Mouse (Mus musculus) G1E (cell line): ENCODE measurements around the gene Cited2. TPM values are rescaled to one million over a fixed set of nuclear protein-coding genes. Genes with fewer than 3 reads are reported as not detected.

ENCODE experiments used
- ATAC-seq: 2 replicates; pipeline ENCODE4 v1.8.0; 2016; ENCODE audit warnings: mild to moderate bottlenecking; ENCODE audit not compliant: insufficient number of reproducible peaks, poor library complexity, low FRiP score, severe bottlenecking; ENCODE audit errors: extremely low read depth
- DNase-seq: peaks from one replicate; pipeline ENCODE4 v3.0.0; 2012; ENCODE audit warnings: low spot score
- H3K27me3 ChIP-seq: 2 replicates; pipeline ENCODE4 v1.6.1; 2012; ENCODE audit warnings: mild to moderate bottlenecking, low read length, inconsistent platforms; ENCODE audit not compliant: insufficient read depth
- H3K36me3 ChIP-seq: replicated peaks from 2 replicates; pipeline ENCODE3; 2012; ENCODE audit warnings: mild to moderate bottlenecking, inconsistent platforms
- H3K4me1 ChIP-seq: 2 replicates; pipeline ENCODE4 v1.6.1; 2012; ENCODE audit warnings: low read depth, low read length, inconsistent platforms, mixed read lengths; ENCODE audit not compliant: insufficient read depth
- H3K4me3 ChIP-seq: 2 replicates; pipeline ENCODE4 v1.5.1; 2012; ENCODE audit warnings: low read depth, mild to moderate bottlenecking, inconsistent platforms, low read length, moderate library complexity, mixed read lengths
- H3K9me3 ChIP-seq: replicated peaks from 2 replicates; pipeline ENCODE4 v1.6.1; 2012; ENCODE audit warnings: inconsistent platforms
- CTCF ChIP-seq: IDR thresholded peaks from 2 replicates; pipeline ENCODE4 v1.5.1; 2012; ENCODE audit warnings: low read depth, low read length, inconsistent platforms, mixed read lengths
- GATA1 ChIP-seq: IDR thresholded peaks from 2 replicates; pipeline ENCODE4 v1.6.1; 2012; ENCODE audit warnings: borderline replicate concordance, low read length, inconsistent platforms, mixed read lengths
- GATA2 ChIP-seq: IDR thresholded peaks from 2 replicates; pipeline ENCODE4 v1.6.1; 2012; ENCODE audit warnings: low read depth, low read length, inconsistent platforms, borderline replicate concordance
- POLR2AphosphoS5 ChIP-seq: IDR thresholded peaks from 2 replicates; pipeline ENCODE4 v1.6.1; 2012; ENCODE audit warnings: low read depth, low read length, inconsistent platforms; ENCODE audit not compliant: insufficient replicate concordance
- TAL1 ChIP-seq: conservative IDR thresholded peaks from 2 replicates; pipeline ENCODE4 v1.6.1; 2012; ENCODE audit warnings: low read depth, low read length, inconsistent platforms, mixed read lengths
- polyA plus RNA-seq: library from polyadenylated mRNA; stranded (reverse); fragments of >175 nt; gene quantifications from 2 replicates; pipeline ENCODE4 v1.2.3, GENCODE M21; 2012
- total RNA-seq, 2 experiments: library from RNA; stranded (forward) in 1 of 2; stranded (reverse) in 1 of 2; fragments of 200-1000 nt in 1 of 2; fragments of >200 nt in 1 of 2; fragmentation: Nextera tagmentation in 1 of 2; gene quantifications; 2 replicates each; pipeline ENCODE4 v1.2.3; 2014 to 2017

The Cited2 gene
- total and polyA plus RNA-seq, 3 experiments: 26.8 to 273 (median 231) TPM

DNA sequence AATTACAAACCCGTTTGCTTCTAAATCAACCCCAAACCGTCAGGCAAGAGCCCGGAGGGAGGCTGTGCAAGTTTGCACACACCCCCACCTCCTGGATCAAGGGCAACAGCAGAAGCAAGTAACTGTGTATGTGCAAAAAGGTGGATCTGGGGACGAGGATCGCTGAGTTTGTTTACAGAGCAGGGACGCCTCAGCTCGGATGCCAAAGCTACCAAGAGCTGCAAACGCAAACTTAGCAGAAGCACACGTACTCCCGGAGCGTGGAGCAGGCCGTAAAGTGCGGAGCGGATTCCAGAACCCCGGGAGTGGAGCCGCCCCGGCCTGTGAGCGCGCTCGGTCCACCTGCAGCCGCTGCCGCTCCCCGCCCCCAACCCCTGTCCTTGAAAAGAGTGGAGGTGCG, 860 bp upstream of the Cited2 start:
- Histone ChIP-seq H3K27me3 (no peaks in the 10 kb centered on the region), H3K4me3 (peak overlapping the region; percentile 98), H3K36me3 (peaks cover 18% of the 10 kb centered on the region), H3K4me1 (peaks cover 62% of the 10 kb centered on the region), H3K9me3 (no peaks in the 10 kb centered on the region)
- TF ChIP-seq CTCF (no peak), TAL1 (no peak), GATA1 (no peak), GATA2 (no peak), POLR2AphosphoS5 (no peak)
- ATAC-seq (peak; percentile 74), DNase-seq (peak; percentile 61)

GRCm38 (mm10) chr10:17723421-17723841, 413 bp downstream of the Cited2 start:
- peak; percentile 24 for DNase-seq
- Histone ChIP-seq H3K9me3 (no peaks in the 10 kb centered on the region), H3K27me3 (no peaks in the 10 kb centered on the region), H3K36me3 (peaks cover 18% of the 10 kb centered on the region), H3K4me3 (peak overlapping the region; percentile 98), H3K4me1 (peaks cover 66% of the 10 kb centered on the region)
- TF ChIP-seq GATA1 (no peak), POLR2AphosphoS5 (peak; percentile 6; the same call in 1 of the 2 replicates)
- ATAC-seq: no peak

GRCm38 (mm10) chr10:17723871-17724741, 1.1 kb downstream of the Cited2 start:
- DNase-seq (peak; percentile 28), ATAC-seq (no peak)
- TF ChIP-seq GATA1 (no peak), GATA2 (no peak), CTCF (no peak), TAL1 (no peak), POLR2AphosphoS5 (no peak)
- H3K4me3 ChIP-seq: peak overlapping the region; percentile 98
- no peaks in the 10 kb centered on the region for H3K9me3 ChIP-seq
- H3K27me3 ChIP-seq: no peaks in the 10 kb centered on the region
- peaks cover 65% of the 10 kb centered on the region for H3K4me1 ChIP-seq
- peaks cover 18% of the 10 kb centered on the region for H3K36me3 ChIP-seq

DNA sequence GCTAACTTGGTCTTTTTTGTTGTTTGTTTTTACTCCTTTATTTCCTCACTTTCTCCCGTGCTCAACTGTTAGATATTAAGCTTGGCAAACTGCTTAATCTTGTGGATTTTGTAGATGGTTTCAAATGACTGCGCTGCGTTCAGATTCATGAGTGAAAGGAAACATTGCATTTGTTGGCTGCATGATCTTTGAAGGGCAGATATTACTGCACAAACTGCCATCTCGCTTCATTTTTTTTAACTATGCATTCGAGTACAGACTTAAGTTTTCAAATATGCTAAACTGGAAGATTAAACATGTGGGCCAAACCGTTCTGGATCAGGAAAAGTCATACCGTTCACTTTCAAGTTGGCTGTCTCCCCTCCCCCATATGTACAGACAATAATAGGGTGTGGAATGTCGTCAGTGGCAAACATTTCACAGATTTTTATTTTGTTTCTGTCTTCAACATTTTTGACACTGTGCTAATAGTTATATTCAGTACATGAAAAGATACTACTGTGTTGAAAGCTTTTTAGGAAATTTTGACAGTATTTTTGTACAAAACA, 2.1 kb downstream of the Cited2 start:
- DNase-seq: no peak
- ATAC-seq: no peak
- peak overlapping the region; percentile 98 for H3K4me3 ChIP-seq
- no peaks in the 10 kb centered on the region for H3K9me3 ChIP-seq
- peaks cover 62% of the 10 kb centered on the region for H3K4me1 ChIP-seq
- H3K36me3 ChIP-seq: peaks cover 18% of the 10 kb centered on the region
- no peaks in the 10 kb centered on the region for H3K27me3 ChIP-seq
- no peak for TF ChIP-seq GATA1
- TF ChIP-seq CTCF: no peak
- no peak for TF ChIP-seq POLR2AphosphoS5
- TF ChIP-seq TAL1: no peak
- TF ChIP-seq GATA2: no peak

DNA sequence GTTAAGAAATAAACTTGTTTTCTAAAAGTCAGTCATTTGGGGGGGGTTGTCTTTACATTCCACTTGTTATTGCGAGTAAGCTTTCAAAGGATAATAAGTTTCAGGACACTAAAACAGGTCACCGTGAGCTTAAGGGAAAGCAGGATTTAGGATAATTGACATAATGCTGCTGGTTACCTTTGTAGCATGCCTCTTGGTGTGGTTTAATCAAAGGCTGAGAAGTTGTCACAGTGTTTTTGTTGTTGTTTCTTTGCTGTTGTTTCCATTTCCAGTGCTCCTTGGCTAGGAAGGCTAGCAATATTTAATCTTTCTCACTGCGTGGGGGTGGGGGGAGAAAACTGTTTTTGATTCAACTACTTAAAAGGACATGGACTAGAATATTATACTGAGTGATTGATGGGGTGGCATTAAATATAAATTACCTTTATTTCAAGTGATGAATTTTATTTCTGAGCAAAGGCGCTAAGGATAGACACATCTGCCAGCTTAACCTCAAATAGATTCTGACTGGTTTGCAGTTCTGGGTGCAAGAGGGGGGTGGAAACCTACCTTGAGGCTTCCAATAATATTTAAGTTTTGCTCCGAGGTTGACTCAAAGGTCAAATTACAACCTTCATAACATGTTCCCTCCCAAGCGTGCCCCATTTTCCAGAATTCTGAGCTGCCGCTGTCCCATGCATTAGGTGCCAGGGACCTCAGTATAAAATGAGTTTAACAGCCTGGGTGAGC, 2.8 kb downstream of the Cited2 start:
- ATAC-seq (no peak), DNase-seq (no peak)
- Histone ChIP-seq H3K4me3 (peak overlapping the region; percentile 59), H3K27me3 (no peaks in the 10 kb centered on the region), H3K4me1 (peaks cover 55% of the 10 kb centered on the region), H3K9me3 (no peaks in the 10 kb centered on the region), H3K36me3 (peaks cover 18% of the 10 kb centered on the region)
- no peak for TF ChIP-seq TAL1
- TF ChIP-seq GATA1: no peak
- no peak for TF ChIP-seq GATA2
- no peak for TF ChIP-seq POLR2AphosphoS5

GRCm38 (mm10) chr10:17726373-17726720, 3.3 kb downstream of the Cited2 start:
- H3K4me1 ChIP-seq: peaks cover 50% of the 10 kb centered on the region
- H3K36me3 ChIP-seq: peaks cover 18% of the 10 kb centered on the region
- DNase-seq (no peak), ATAC-seq (no peak)
- H3K27me3 ChIP-seq: no peaks in the 10 kb centered on the region
- no peaks in the 10 kb centered on the region for H3K9me3 ChIP-seq
- peak overlapping the region; percentile 59 for H3K4me3 ChIP-seq
- TF ChIP-seq POLR2AphosphoS5 (0 out of 2 replicates have a peak, but pooled peaks have one; percentile 61), TAL1 (no peak), CTCF (no peak), GATA1 (no peak)
